Comparison of ENCODE assay signal across 15 mouse cellular contexts in genomic region chr12:104433951-104434735, GRCm38 (mm10). TPM values are rescaled to one million over a fixed set of nuclear protein-coding genes. Genes with fewer than 3 reads are reported as not detected.
A peak's percentile ranks its signal among the peaks of the same experiment; 100 is the strongest.
DNase-seq lines count a peak whose midpoint lies in the region; ATAC-seq lines count a peak whose summit lies in the region.
"Had no signal": no experiment of that assay in that cellular context is flagged by ENCODE, and none has a peak within 500 bp of the region (broad histone marks: within the 10 kb centered on the region; RNA-seq: fewer than 3 reads in every experiment).

No protein-coding gene starts in this region.

- no peaks in the 10 kb centered on the region for H3K36me3 ChIP-seq in kidney, embryonic 14.5 days (ENCODE audit: control insufficient read depth, insufficient read depth, low read length)
- no peaks in the 10 kb centered on the region for H3K36me3 ChIP-seq in midbrain, embryonic 14.5 days (ENCODE audit: control insufficient read depth, insufficient read depth, low read length)
- H3K36me3 ChIP-seq: lung, embryonic 15.5 days had no signal

- no peaks in the 10 kb centered on the region for H3K9me3 ChIP-seq in kidney, embryonic 14.5 days (ENCODE audit: control insufficient read depth, low read length)
- no peaks in the 10 kb centered on the region for H3K9me3 ChIP-seq in midbrain, embryonic 14.5 days (ENCODE audit: control insufficient read depth, low read length)
- H3K9me3 ChIP-seq: forebrain, embryonic 13.5 days; lung, embryonic 15.5 days had no signal

- WGBS in kidney, embryonic 14.5 days, result 52% methylated on average over 20 of the region's 20 CpGs
- 60% methylated on average over 20 of the region's 20 CpGs for WGBS in midbrain, embryonic 14.5 days

- H3K27ac ChIP-seq in kidney, embryonic 14.5 days (ENCODE audit: low read depth, low read length), result no peak overlapping the region
- H3K27ac ChIP-seq in midbrain, embryonic 14.5 days (replicated peaks; ENCODE audit: low read depth, low read length), result no peak overlapping the region
- H3K27ac ChIP-seq: forebrain, embryonic 13.5 days; lung, embryonic 15.5 days had no signal

- H3K4me2 ChIP-seq in kidney, embryonic 14.5 days (replicated peaks; ENCODE audit: low read depth, low read length), result peak overlapping the region; percentile 9; the same call in 1 of the 2 replicates
- H3K4me2 ChIP-seq in midbrain, embryonic 14.5 days (ENCODE audit: low read length), result peak overlapping the region; percentile 21
- H3K4me2 ChIP-seq: forebrain, embryonic 13.5 days; lung, embryonic 15.5 days had no signal

- H3K4me3 ChIP-seq in kidney, embryonic 14.5 days (ENCODE audit: low read length), result no peak overlapping the region
- no peak overlapping the region for H3K4me3 ChIP-seq in midbrain, embryonic 14.5 days (replicated peaks; ENCODE audit: low read depth, low read length)
- H3K4me3 ChIP-seq: forebrain, embryonic 13.5 days; lung, embryonic 15.5 days had no signal

- H3K4me1 ChIP-seq in kidney, embryonic 14.5 days (ENCODE audit: control insufficient read depth, insufficient read depth, low read length), result no peaks in the 10 kb centered on the region
- H3K4me1 ChIP-seq in midbrain, embryonic 14.5 days (ENCODE audit: control insufficient read depth, insufficient read depth, low read length), result no peaks in the 10 kb centered on the region
- H3K4me1 ChIP-seq: lung, embryonic 15.5 days had no signal

- H3K27me3 ChIP-seq in kidney, embryonic 14.5 days (ENCODE audit: control insufficient read depth, insufficient read depth, low read length), result no peaks in the 10 kb centered on the region
- H3K27me3 ChIP-seq in midbrain, embryonic 14.5 days (ENCODE audit: control insufficient read depth, insufficient read depth, low read length), result no peaks in the 10 kb centered on the region
- H3K27me3 ChIP-seq: forebrain, embryonic 13.5 days; lung, embryonic 15.5 days had no signal

- peak; percentile 57; the same call in 1 of the 2 replicates for ATAC-seq in kidney, embryonic 14.5 days (ENCODE audit: low FRiP score, low TSS enrichment)
- ATAC-seq in midbrain, embryonic 14.5 days (ENCODE audit: low FRiP score, low TSS enrichment), result no peak

- DNase-seq in adrenal gland, adult 2 months, result peak; percentile 75
- DNase-seq in adrenal gland, postnatal 25 days, result no peak
- peak; percentile 76 for DNase-seq in ZHBTc4 (ENCODE audit: low read depth, low spot score)
- DNase-seq in midbrain, embryonic 14.5 days, result peak; percentile 35
- DNase-seq in lung, postnatal 10 days, result no peak
- no peak for DNase-seq in cerebellum, adult 11 months
- DNase-seq in spleen, postnatal 14 days (ENCODE audit: low spot score in 2 of 2), result no peak
- DNase-seq: thymus, postnatal 4 days had no signal

- no peak overlapping the region for H3K9ac ChIP-seq in kidney, embryonic 14.5 days (ENCODE audit: low read depth, low read length)
- no peak overlapping the region for H3K9ac ChIP-seq in midbrain, embryonic 14.5 days (replicated peaks; ENCODE audit: low read length)
- H3K9ac ChIP-seq: forebrain, embryonic 13.5 days; lung, embryonic 15.5 days had no signal

RNA-seq across cellular contexts. Expression of gene Serpina3n, which starts 27.6 kb away (rescaled TPM):
- 10 to 100 TPM in 1 of 2 experiments, 1 to 10 TPM in 1; 8.2 to 21.9 TPM for total RNA-seq in adrenal gland, adult 2 months (2021)
- 14.3 and 14.4 TPM in 2 replicates for polyA plus RNA-seq in adrenal gland, adult 2 months (2012; rRNA removed)
- total RNA-seq in adrenal gland, postnatal 25 days (2021), result 3.0 and 8.9 TPM in 2 replicates
- not detected in 2 replicates for polyA plus RNA-seq in kidney, embryonic 14.5 days (2014; fragmentation: Nextera tagmentation; extraction: Ambion mirVana)
- polyA plus RNA-seq in midbrain, embryonic 14.5 days (2014; fragmentation: Nextera tagmentation; extraction: Ambion mirVana), result 0.16 and 0.24 TPM in 2 replicates
- total RNA-seq: granulocyte monocyte progenitor cell, adult 5-6 weeks; hematopoietic stem cell, adult 5-6 weeks had no signal
- polyA plus RNA-seq: forebrain, embryonic 13.5 days had no signal

RNA-seq across cellular contexts. Expression of gene Gsc, which starts 39.0 kb away (rescaled TPM):
- total RNA-seq in adrenal gland, adult 2 months (2021), result not detected
- polyA plus RNA-seq in adrenal gland, adult 2 months (2012; rRNA removed), result 0.08 and 0.32 TPM in 2 replicates
- total RNA-seq in adrenal gland, postnatal 25 days (2021), result not detected in 2 replicates
- not detected in 2 replicates for polyA plus RNA-seq in kidney, embryonic 14.5 days (2014; fragmentation: Nextera tagmentation; extraction: Ambion mirVana)
- polyA plus RNA-seq in midbrain, embryonic 14.5 days (2014; fragmentation: Nextera tagmentation; extraction: Ambion mirVana), result not detected in 2 replicates
- total RNA-seq: granulocyte monocyte progenitor cell, adult 5-6 weeks; hematopoietic stem cell, adult 5-6 weeks; left cerebral cortex, postnatal 25 days had no signal
- polyA plus RNA-seq: cortical plate, adult 2 months; forebrain, embryonic 13.5 days had no signal

Comparison
In these comparisons a context has a peak if more than half of its experiments do, and no peak if none do; other contexts are left out.
1. DNase-seq: peak in adrenal gland, adult 2 months (single experiment), ZHBTc4 (single experiment) and midbrain, embryonic 14.5 days (single experiment); none in adrenal gland, postnatal 25 days (single experiment), lung, postnatal 10 days (single experiment), cerebellum, adult 11 months (single experiment) and spleen, postnatal 14 days (0 of 2).
2. RNA of gene Serpina3n, which starts 27.6 kb away (polyA plus RNA-seq): 14.3 to 14.4 TPM in adrenal gland, adult 2 months; 0.16 to 0.24 TPM in midbrain, embryonic 14.5 days and not detected in kidney, embryonic 14.5 days; every median in the first group is over 10 times any median in the second.